Mouse (Mus musculus) bone marrow, adult 2 months (tissue): ENCODE results near the gene Tprn.

ENCODE experiments used
- CTCF ChIP-seq: fragments of 200-500 bp; IDR thresholded peaks from 2 replicates; pipeline ENCODE4 v1.5.1; 2011; ENCODE audit warnings: low read length, control low read depth; ENCODE audit not compliant: control insufficient read depth, insufficient read depth
- POLR2A ChIP-seq: fragments of 200-500 bp; IDR thresholded peaks from 2 replicates; pipeline ENCODE4 v1.6.1; 2011; ENCODE audit warnings: low read depth, mild to moderate bottlenecking, control low read depth, low read length, borderline replicate concordance; ENCODE audit not compliant: control insufficient read depth

- TF ChIP-seq CTCF, result no peak
- peak; percentile 89; the same call in 1 of the 2 replicates for TF ChIP-seq POLR2A
Observed at GRCm38 (mm10) chr2:25224766-25225752, 37.4 kb upstream of the Tprn start.
